ENCODE assay signal across 29 mouse cellular contexts in the genomic region with DNA sequence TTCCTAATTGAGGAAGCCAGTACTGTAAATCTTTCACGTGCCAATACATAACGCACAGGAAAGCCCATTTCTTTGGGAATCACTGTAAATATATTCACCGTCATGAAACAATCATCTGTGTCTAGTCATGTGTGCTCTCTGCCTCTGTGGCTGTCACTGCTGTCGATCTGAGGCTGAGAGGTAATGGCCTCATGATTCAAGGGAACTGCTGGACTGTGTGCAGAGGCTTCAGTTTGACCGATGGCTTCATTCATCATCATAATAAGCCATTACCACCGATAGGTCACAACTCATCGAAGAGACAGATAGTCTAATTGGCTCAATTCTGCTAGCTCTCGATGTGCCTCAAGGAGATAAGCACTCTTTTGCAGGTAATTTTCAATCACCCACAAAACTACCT.
DNase-seq lines count a peak whose midpoint lies in the region; ATAC-seq lines count a peak whose summit lies in the region.
"Had no signal": no experiment of that assay in that cellular context is flagged by ENCODE, and none has a peak within 500 bp of the region (broad histone marks: within the 10 kb centered on the region; RNA-seq: fewer than 3 reads in every experiment).

No protein-coding gene starts in this region.

- no peak overlapping the region for H3K9ac ChIP-seq in forebrain, embryonic 12.5 days
- H3K9ac ChIP-seq in forebrain, embryonic 14.5 days (ENCODE audit: low read length), result no peak overlapping the region
- H3K9ac ChIP-seq in midbrain, embryonic 13.5 days (replicated peaks), result no peak overlapping the region
- H3K9ac ChIP-seq in midbrain, embryonic 14.5 days (replicated peaks; ENCODE audit: low read length), result no peak overlapping the region
- no peak overlapping the region for H3K9ac ChIP-seq in hindbrain, embryonic 16.5 days (ENCODE audit: low read depth, low read length)
- H3K9ac ChIP-seq: embryonic facial prominence, embryonic 15.5 days; heart, embryonic 13.5 days; hindbrain, embryonic 15.5 days; intestine, embryonic 15.5 days; limb, embryonic 12.5 days had no signal

- WGBS in forebrain, embryonic 12.5 days, result 84% methylated on average over 8 of the region's 8 CpGs
- 85% methylated on average over 8 of the region's 8 CpGs for WGBS in forebrain, embryonic 14.5 days
- 79% methylated on average over 8 of the region's 8 CpGs for WGBS in midbrain, embryonic 13.5 days
- 73% methylated on average over 8 of the region's 8 CpGs for WGBS in midbrain, embryonic 14.5 days
- 61% methylated on average over 8 of the region's 8 CpGs for WGBS in hindbrain, embryonic 16.5 days

- no peaks in the 10 kb centered on the region for H3K27me3 ChIP-seq in forebrain, embryonic 12.5 days
- no peaks in the 10 kb centered on the region for H3K27me3 ChIP-seq in forebrain, embryonic 14.5 days (replicated peaks; ENCODE audit: control insufficient read depth, insufficient read depth, low read length)
- H3K27me3 ChIP-seq in midbrain, embryonic 13.5 days, result no peaks in the 10 kb centered on the region
- H3K27me3 ChIP-seq in midbrain, embryonic 14.5 days (ENCODE audit: control insufficient read depth, insufficient read depth, low read length), result no peaks in the 10 kb centered on the region
- H3K27me3 ChIP-seq in hindbrain, embryonic 16.5 days (replicated peaks; ENCODE audit: control insufficient read depth, insufficient read depth, low read length), result no peaks in the 10 kb centered on the region
- H3K27me3 ChIP-seq: embryonic facial prominence, embryonic 15.5 days; heart, embryonic 13.5 days; hindbrain, embryonic 15.5 days; intestine, embryonic 15.5 days; limb, embryonic 12.5 days had no signal

- no peak overlapping the region for H3K27ac ChIP-seq in forebrain, embryonic 12.5 days
- no peak overlapping the region for H3K27ac ChIP-seq in forebrain, embryonic 14.5 days (ENCODE audit: low read depth, low read length)
- no peak overlapping the region for H3K27ac ChIP-seq in midbrain, embryonic 13.5 days
- no peak overlapping the region for H3K27ac ChIP-seq in midbrain, embryonic 14.5 days (replicated peaks; ENCODE audit: low read depth, low read length)
- H3K27ac ChIP-seq in hindbrain, embryonic 16.5 days (ENCODE audit: low read depth, low read length), result no peak overlapping the region
- H3K27ac ChIP-seq: embryonic facial prominence, embryonic 15.5 days; heart, adult 2 months; heart, embryonic 13.5 days; hindbrain, embryonic 15.5 days; intestine, embryonic 15.5 days; layer of hippocampus, adult 2 months; left cerebral cortex, adult 2 months; limb, embryonic 12.5 days had no signal

- H3K4me3 ChIP-seq in forebrain, embryonic 12.5 days (replicated peaks), result no peak overlapping the region
- H3K4me3 ChIP-seq in forebrain, embryonic 14.5 days (ENCODE audit: low read depth, low read length), result no peak overlapping the region
- no peak overlapping the region for H3K4me3 ChIP-seq in midbrain, embryonic 13.5 days (replicated peaks)
- no peak overlapping the region for H3K4me3 ChIP-seq in midbrain, embryonic 14.5 days (replicated peaks; ENCODE audit: low read depth, low read length)
- no peak overlapping the region for H3K4me3 ChIP-seq in hindbrain, embryonic 16.5 days (ENCODE audit: low read length)
- H3K4me3 ChIP-seq: embryonic facial prominence, embryonic 15.5 days; heart, adult 2 months; heart, embryonic 13.5 days; hindbrain, embryonic 15.5 days; intestine, embryonic 15.5 days; layer of hippocampus, adult 2 months; left cerebral cortex, adult 2 months; limb, embryonic 12.5 days; myocyte had no signal

- H3K36me3 ChIP-seq in forebrain, embryonic 12.5 days (replicated peaks), result no peaks in the 10 kb centered on the region
- no peaks in the 10 kb centered on the region for H3K36me3 ChIP-seq in forebrain, embryonic 14.5 days (ENCODE audit: control insufficient read depth, insufficient read depth, low read length)
- no peaks in the 10 kb centered on the region for H3K36me3 ChIP-seq in midbrain, embryonic 13.5 days
- no peaks in the 10 kb centered on the region for H3K36me3 ChIP-seq in midbrain, embryonic 14.5 days (ENCODE audit: control insufficient read depth, insufficient read depth, low read length)
- H3K36me3 ChIP-seq in hindbrain, embryonic 16.5 days (ENCODE audit: control insufficient read depth, insufficient read depth, low read length), result no peaks in the 10 kb centered on the region
- H3K36me3 ChIP-seq: embryonic facial prominence, embryonic 15.5 days; heart, embryonic 13.5 days; hindbrain, embryonic 15.5 days; intestine, embryonic 15.5 days; limb, embryonic 12.5 days had no signal

- H3K4me2 ChIP-seq in forebrain, embryonic 12.5 days, result no peak overlapping the region
- H3K4me2 ChIP-seq in forebrain, embryonic 14.5 days (ENCODE audit: low read length), result no peak overlapping the region
- no peak overlapping the region for H3K4me2 ChIP-seq in midbrain, embryonic 13.5 days (replicated peaks)
- H3K4me2 ChIP-seq in midbrain, embryonic 14.5 days (ENCODE audit: low read length), result no peak overlapping the region
- H3K4me2 ChIP-seq in hindbrain, embryonic 16.5 days (ENCODE audit: low read length), result no peak overlapping the region
- H3K4me2 ChIP-seq: embryonic facial prominence, embryonic 15.5 days; heart, embryonic 13.5 days; hindbrain, embryonic 15.5 days; intestine, embryonic 15.5 days; limb, embryonic 12.5 days had no signal

- ATAC-seq in forebrain, embryonic 12.5 days (ENCODE audit: low FRiP score), result peak; percentile 49; the same call in 1 of the 2 replicates
- no peak for ATAC-seq in forebrain, embryonic 14.5 days
- 0 out of 2 replicates have a peak, but pooled peaks have one; percentile 37 for ATAC-seq in midbrain, embryonic 13.5 days
- ATAC-seq in midbrain, embryonic 14.5 days (ENCODE audit: low FRiP score, low TSS enrichment), result no peak
- peak; percentile 68 for ATAC-seq in hindbrain, embryonic 16.5 days
- ATAC-seq: forebrain, embryonic 16.5 days; intestine, embryonic 15.5 days; midbrain, embryonic 16.5 days; Patski had no signal

- no peaks in the 10 kb centered on the region for H3K4me1 ChIP-seq in forebrain, embryonic 12.5 days
- no peaks in the 10 kb centered on the region for H3K4me1 ChIP-seq in forebrain, embryonic 14.5 days (ENCODE audit: control insufficient read depth, insufficient read depth, low read length)
- no peaks in the 10 kb centered on the region for H3K4me1 ChIP-seq in midbrain, embryonic 13.5 days (replicated peaks)
- H3K4me1 ChIP-seq in midbrain, embryonic 14.5 days (ENCODE audit: control insufficient read depth, insufficient read depth, low read length), result no peaks in the 10 kb centered on the region
- no peaks in the 10 kb centered on the region for H3K4me1 ChIP-seq in hindbrain, embryonic 16.5 days (ENCODE audit: control insufficient read depth, insufficient read depth, low read depth, low read length)
- H3K4me1 ChIP-seq: embryonic facial prominence, embryonic 15.5 days; heart, embryonic 13.5 days; hindbrain, embryonic 15.5 days; intestine, embryonic 15.5 days; limb, embryonic 12.5 days had no signal

- H3K9me3 ChIP-seq in forebrain, embryonic 12.5 days, result no peaks in the 10 kb centered on the region
- H3K9me3 ChIP-seq in forebrain, embryonic 14.5 days (replicated peaks; ENCODE audit: control insufficient read depth, low read length), result no peaks in the 10 kb centered on the region
- H3K9me3 ChIP-seq in midbrain, embryonic 13.5 days, result no peaks in the 10 kb centered on the region
- no peaks in the 10 kb centered on the region for H3K9me3 ChIP-seq in midbrain, embryonic 14.5 days (ENCODE audit: control insufficient read depth, low read length)
- H3K9me3 ChIP-seq in hindbrain, embryonic 16.5 days (ENCODE audit: control insufficient read depth, low read length), result no peaks in the 10 kb centered on the region
- H3K9me3 ChIP-seq: embryonic facial prominence, embryonic 15.5 days; heart, embryonic 13.5 days; hindbrain, embryonic 15.5 days; intestine, embryonic 15.5 days; limb, embryonic 12.5 days had no signal

- DNase-seq in forebrain, embryonic 14.5 days (ENCODE audit: low spot score), result no peak
- DNase-seq in midbrain, embryonic 14.5 days, result no peak
- peak; percentile 76 for DNase-seq in retina, embryonic 14.5 days (ENCODE audit: low spot score)
- no peak for DNase-seq in thymus, postnatal 10 days (ENCODE audit: low spot score in 2 of 2)
- DNase-seq in lung, adult 18-20 months, result no peak
- DNase-seq: adrenal gland, postnatal 14 days; cerebellum, adult 11 months; cerebellum, adult 9-10 months; cerebellum, postnatal 36 days; heart, adult 2 months; heart, postnatal 10 days; kidney, adult 2 months; kidney, postnatal 36 days; lung, postnatal 36 days; right cerebral cortex, postnatal 14 days had no signal

Comparison
In these comparisons a context has a peak if more than half of its experiments do, and no peak if none do; other contexts are left out.
1. ATAC-seq: peak in forebrain, embryonic 12.5 days (single experiment), midbrain, embryonic 13.5 days (single experiment) and hindbrain, embryonic 16.5 days (single experiment); none in forebrain, embryonic 14.5 days (single experiment) and midbrain, embryonic 14.5 days (single experiment).